Mouse (Mus musculus): ENCODE data around the gene Exd1. TPM values are rescaled to one million over a fixed set of nuclear protein-coding genes. Genes with fewer than 3 reads are reported as not detected.

The Exd1 gene
- polyA plus RNA-seq, 2 experiments from 2014 or later = 0.11 TPM; not detected in 1

Other genes with a start within 250 kb of the Exd1 start
- not detected for gene Dll4, start 221.8 kb downstream of the Exd1 start, polyA plus RNA-seq (2017; shearing (Covaris generic))
- not detected for gene Chac1, start 196.4 kb downstream of the Exd1 start, polyA plus RNA-seq (2017; shearing (Covaris generic))
- 1 to 10 TPM; 7.0 to 7.1 TPM for gene Ino80, start 69.9 kb downstream of the Exd1 start, polyA plus RNA-seq (2017; shearing (Covaris generic))
- 10 to 100 TPM; 84.5 to 98.6 TPM for gene Chp1, start 70 bp upstream of the Exd1 start, polyA plus RNA-seq (2017; shearing (Covaris generic))
- gene Nusap1, start 70.7 kb upstream of the Exd1 start, polyA plus RNA-seq (2017; shearing (Covaris generic)) = 10 to 100 TPM; 39.2 to 40.2 TPM
- gene Oip5, start 70.8 kb upstream of the Exd1 start, polyA plus RNA-seq (2017; shearing (Covaris generic)) = 10 to 100 TPM in 1 of 2 experiments, 1 to 10 TPM in 1; 7.9 to 10.1 TPM
- gene Ndufaf1, start 115.2 kb upstream of the Exd1 start, polyA plus RNA-seq (2017; shearing (Covaris generic)) = 10 to 100 TPM; 24.0 to 29.3 TPM
- 10 to 100 TPM; 32.4 to 44.1 TPM for gene Rtf1, start 127.4 kb upstream of the Exd1 start, polyA plus RNA-seq (2017; shearing (Covaris generic))
- under 1 TPM in 1 of 2 experiments, not detected in 1; 0.61 TPM for gene Itpka, start 194.7 kb upstream of the Exd1 start, polyA plus RNA-seq (2017; shearing (Covaris generic))
- gene Ltk, start 212.8 kb upstream of the Exd1 start, polyA plus RNA-seq (2017; shearing (Covaris generic)) = not detected
- 10 to 100 TPM in 1 of 2 experiments, 1 to 10 TPM in 1; 10.0 to 18.1 TPM for gene Rpap1, start 239.9 kb upstream of the Exd1 start, polyA plus RNA-seq (2017; shearing (Covaris generic))